Mouse (Mus musculus) right cerebral cortex, postnatal 4 days (tissue): ENCODE measurements around the gene Myh9.

Experiments used
- DNase-seq: peaks from one replicate; pipeline ENCODE4 v3.0.0-alpha.2; 2022

The Myh9 gene

GRCm38 (mm10) chr15:77843046-77843445, 1.1 kb upstream of the Myh9 start:
- no peak for DNase-seq

GRCm38 (mm10) chr15:77841361-77842046, 471 bp downstream of the Myh9 start:
- no peak for DNase-seq

- DNase-seq: no peak
These were observed 1.3 kb downstream of the Myh9 start for GRCm38 (mm10) chr15:77840450-77841360.

GRCm38 (mm10) chr15:77839529-77840286, 2.3 kb downstream of the Myh9 start:
- DNase-seq: no peak

- no peak for DNase-seq
These were observed 3.2 kb downstream of the Myh9 start for GRCm38 (mm10) chr15:77838530-77839387.

- no peak for DNase-seq
These were observed 4.4 kb downstream of the Myh9 start for GRCm38 (mm10) chr15:77837444-77838117.

GRCm38 (mm10) chr15:77836692-77837443, 5.1 kb downstream of the Myh9 start:
- DNase-seq: no peak

GRCm38 (mm10) chr15:77835930-77836653, 5.9 kb downstream of the Myh9 start:
- no peak for DNase-seq

- DNase-seq: no peak
These were observed 7.4 kb downstream of the Myh9 start for GRCm38 (mm10) chr15:77834336-77835268.

GRCm38 (mm10) chr15:77833731-77834130, 8.2 kb downstream of the Myh9 start:
- DNase-seq: no peak

GRCm38 (mm10) chr15:77833083-77833482, 8.9 kb downstream of the Myh9 start:
- no peak for DNase-seq

GRCm38 (mm10) chr15:77832458-77832904, 9.5 kb downstream of the Myh9 start:
- no peak for DNase-seq

- DNase-seq: no peak
These were observed 10.1 kb downstream of the Myh9 start for GRCm38 (mm10) chr15:77831754-77832457.

- no peak for DNase-seq
These were observed 10.8 kb downstream of the Myh9 start for GRCm38 (mm10) chr15:77831138-77831579.

GRCm38 (mm10) chr15:77830481-77831137, 11.4 kb downstream of the Myh9 start:
- no peak for DNase-seq

GRCm38 (mm10) chr15:77829542-77829941, 12.4 kb downstream of the Myh9 start:
- DNase-seq: no peak

- no peak for DNase-seq
These were observed 13.1 kb downstream of the Myh9 start for GRCm38 (mm10) chr15:77828910-77829309.

- DNase-seq: no peak
These were observed 13.7 kb downstream of the Myh9 start for GRCm38 (mm10) chr15:77828242-77828641.
